Mouse (Mus musculus) neutrophil, adult 59 days (primary cell): ENCODE results near the gene 1500009L16Rik. TPM values are rescaled to one million over a fixed set of nuclear protein-coding genes. Genes with fewer than 3 reads are reported as not detected.

Experiments used
- total RNA-seq, 2 experiments: library from RNA; stranded (reverse); gene quantifications; 1 replicate in 1 of 2; 2 replicates in 1 of 2; pipeline ENCODE4 v1.2.4; 2023

1500009L16Rik gene
- under 1 TPM in 1 of 2 experiments, not detected in 1; 0.49 TPM for total RNA-seq

DNA sequence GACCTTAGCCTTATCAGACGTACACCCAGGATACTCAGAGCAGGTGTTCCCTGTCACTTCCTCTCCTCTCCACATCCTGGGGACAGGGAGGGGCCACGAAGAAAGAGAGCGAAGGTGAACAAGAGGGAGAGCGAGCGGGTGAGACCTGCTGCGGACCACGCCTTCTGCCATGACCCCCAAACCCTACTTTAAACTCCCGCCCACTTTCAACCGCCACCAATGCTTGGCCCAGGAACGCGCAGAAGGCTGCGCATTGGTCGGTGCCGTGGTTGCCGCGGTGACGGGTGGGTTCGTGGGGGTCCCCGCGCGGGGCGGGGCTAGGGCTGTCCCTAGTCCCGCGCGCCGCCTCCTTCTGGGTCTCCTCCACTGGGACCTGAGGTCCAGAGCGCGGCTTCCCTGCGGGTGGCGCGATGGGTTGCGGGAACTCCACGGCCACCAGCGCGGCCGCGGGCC, at the start of gene 1500009L16Rik:
Gene 1500009L16Rik, plus strand, starts transcription at position 287 of the 453 bp plus-strand sequence.

Other genes with a start within 250 kb of the 1500009L16Rik start
- gene Aldh1l2, start 188.7 kb upstream of the 1500009L16Rik start, total RNA-seq = under 1 TPM in 1 of 2 experiments, not detected in 1; 0.07 TPM
- gene Washc4, start 179.1 kb upstream of the 1500009L16Rik start, total RNA-seq = 10 to 100 TPM; 25.4 to 29.2 TPM
- 10 to 100 TPM; 13.5 to 16.7 TPM for gene Appl2, start 74.1 kb upstream of the 1500009L16Rik start, total RNA-seq